Mouse (Mus musculus) cerebellum, adult (tissue): ENCODE results near the gene Sox6.

Experiments used
- ATAC-seq: cut with Nextera tagmentation; 2 replicates; pipeline ENCODE4 v1.9.2; 2017; ENCODE audit warnings: mild to moderate bottlenecking, moderate library complexity, mixed read lengths; ENCODE audit not compliant: insufficient number of reproducible peaks, low FRiP score, low TSS enrichment

Gene Sox6

GRCm38 (mm10) chr7:115766316-115766715 lies 272.3 kb downstream of the Sox6 start:
- ATAC-seq = no peak

- ATAC-seq = no peak
Measured at GRCm38 (mm10) chr7:115763851-115764250, 274.7 kb downstream of the Sox6 start.

- no peak for ATAC-seq
Measured at GRCm38 (mm10) chr7:115758172-115758571, 280.4 kb downstream of the Sox6 start.

GRCm38 (mm10) chr7:115755272-115755671 lies 283.3 kb downstream of the Sox6 start:
- no peak for ATAC-seq

GRCm38 (mm10) chr7:115754216-115754615 lies 284.4 kb downstream of the Sox6 start:
- ATAC-seq = no peak

GRCm38 (mm10) chr7:115752121-115752634 lies 286.4 kb downstream of the Sox6 start:
- no peak for ATAC-seq

- ATAC-seq = no peak
Measured at GRCm38 (mm10) chr7:115751083-115751482, 287.5 kb downstream of the Sox6 start.

- no peak for ATAC-seq
Measured at GRCm38 (mm10) chr7:115750275-115750825, 288.2 kb downstream of the Sox6 start.

- no peak for ATAC-seq
Measured at GRCm38 (mm10) chr7:115747541-115747940, 291.1 kb downstream of the Sox6 start.

GRCm38 (mm10) chr7:115745672-115746253 lies 292.8 kb downstream of the Sox6 start:
- no peak for ATAC-seq

GRCm38 (mm10) chr7:115734137-115734536 lies 304.5 kb downstream of the Sox6 start:
- ATAC-seq = no peak

GRCm38 (mm10) chr7:115732824-115733223 lies 305.8 kb downstream of the Sox6 start:
- ATAC-seq = no peak

- no peak for ATAC-seq
Measured at GRCm38 (mm10) chr7:115726776-115727175, 311.8 kb downstream of the Sox6 start.

GRCm38 (mm10) chr7:115724404-115724803 lies 314.2 kb downstream of the Sox6 start:
- ATAC-seq = no peak

- no peak for ATAC-seq
Measured at GRCm38 (mm10) chr7:115721624-115722540, 316.7 kb downstream of the Sox6 start.

GRCm38 (mm10) chr7:115719791-115720190 lies 318.8 kb downstream of the Sox6 start:
- no peak for ATAC-seq

- no peak for ATAC-seq
Measured at GRCm38 (mm10) chr7:115706141-115706540, 332.5 kb downstream of the Sox6 start.

GRCm38 (mm10) chr7:115698105-115698504 lies 340.5 kb downstream of the Sox6 start:
- ATAC-seq = no peak

- ATAC-seq = no peak
Measured at GRCm38 (mm10) chr7:115693206-115693605, 345.4 kb downstream of the Sox6 start.

- ATAC-seq = no peak
Measured at GRCm38 (mm10) chr7:115691091-115691490, 347.5 kb downstream of the Sox6 start.

- no peak for ATAC-seq
Measured at GRCm38 (mm10) chr7:115686687-115687086, 351.9 kb downstream of the Sox6 start.
